Mouse (Mus musculus) mouse embryonic stem cell (cell line): ENCODE measurements at regions not wholly inside any gene's neighbourhood (a gene's known extent, or its start where the extent isn't known, plus 50 kb on each side); places are given as distances from the start of the nearest gene placed in this dataset.

Experiments used
- in situ Hi-C, 2 experiments: fragments of 300-500 bp; cut with MboI; formaldehyde crosslinking; loops; 1 replicate in 1 of 2; 3 replicates in 1 of 2; pipeline ENCODE4 v1.14.3; 2019 to 2020; ENCODE audit warnings: low sequenced_read_pairs in 2 of 2, low pct_unique_long_range_greater_than_20kb in 1 of 2, mixed read lengths in 1 of 2; ENCODE audit not compliant: unreplicated experiment in 1 of 2

DNA sequence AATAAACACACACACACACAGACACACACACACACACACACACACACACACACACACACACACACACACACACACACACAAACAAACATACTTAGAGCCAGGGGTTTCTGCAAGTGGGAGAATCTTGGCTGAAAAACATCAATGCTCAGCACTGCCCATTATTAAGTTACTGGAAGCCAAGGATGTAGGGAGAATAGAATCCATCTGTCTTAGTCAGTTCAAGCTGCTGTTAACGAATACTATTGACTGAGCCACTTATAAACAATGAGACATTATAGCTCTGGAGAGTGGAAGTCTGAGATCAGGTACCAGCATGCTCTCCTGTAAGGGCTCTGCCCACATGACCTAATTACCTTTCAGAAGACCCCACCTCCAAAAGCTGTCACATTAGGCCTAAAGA, 87.4 kb downstream of the Fam174b start:
- in situ Hi-C loops: no loop called here

DNA sequence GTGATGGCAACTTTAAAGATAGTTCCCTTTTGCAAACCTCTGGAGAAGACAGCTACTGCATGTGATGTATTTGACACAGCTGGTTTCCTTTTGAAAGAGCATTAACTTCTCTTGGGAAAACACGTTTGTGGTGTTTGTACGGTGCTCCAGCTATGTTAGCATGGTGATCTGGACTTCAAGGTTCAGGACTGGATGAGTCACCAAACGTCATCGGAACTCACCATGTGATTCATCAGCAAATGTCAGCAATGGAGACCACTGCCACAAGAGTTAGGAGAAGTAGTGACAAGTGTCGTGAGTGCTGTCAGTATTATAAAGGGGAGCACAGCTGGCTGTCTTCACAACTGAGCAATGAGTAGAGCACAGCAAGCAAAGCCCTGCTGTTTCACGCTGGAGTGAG, 90.5 kb downstream of the Fam174b start:
- in situ Hi-C loops: no loop called here

DNA sequence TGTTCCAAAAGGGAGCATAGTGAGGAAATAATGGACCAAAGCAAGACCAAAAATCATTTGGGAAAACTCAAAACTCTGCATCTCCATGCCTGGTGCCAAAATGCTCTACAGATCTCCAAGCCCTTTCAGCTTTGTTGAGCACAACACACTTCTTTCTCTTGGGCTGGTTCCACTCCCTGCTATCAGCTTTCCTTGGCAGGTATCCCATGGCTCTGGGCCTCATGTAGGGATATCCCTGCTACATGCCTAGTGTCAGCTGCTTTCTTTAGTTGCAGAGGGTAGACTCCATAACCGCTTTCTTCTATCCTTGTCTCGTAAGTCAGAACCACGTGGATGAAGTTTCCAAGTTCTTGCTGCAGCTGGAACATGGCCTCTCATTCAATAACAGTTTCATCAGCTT, 100.3 kb downstream of the Fam174b start:
- in situ Hi-C loops: no loop called here

DNA sequence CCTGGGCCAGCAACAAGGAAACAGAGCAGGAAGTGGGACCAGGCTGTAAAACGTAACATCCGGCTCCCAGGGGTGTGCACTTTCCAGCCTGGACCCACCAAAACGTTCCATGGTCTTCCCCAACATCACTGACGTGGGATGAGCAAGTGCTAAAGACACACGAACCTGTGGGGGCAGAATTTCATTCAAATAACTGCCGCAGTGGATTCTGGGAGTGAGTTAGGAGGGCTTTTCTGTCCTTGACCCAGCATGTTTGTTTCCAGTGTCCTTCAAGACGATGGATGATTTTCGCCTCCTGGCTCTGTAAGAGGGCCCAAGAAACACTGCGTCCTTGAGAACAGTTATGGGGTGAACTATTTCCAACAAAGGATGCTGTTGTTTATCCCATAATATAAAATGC, 112.1 kb downstream of the Fam174b start:
- in situ Hi-C loops: loop anchor here in 1 of 2 experiments (10.0 kb wide), 1 partner anchor 197 kb away; no protein-coding TSS in a partner anchor

DNA sequence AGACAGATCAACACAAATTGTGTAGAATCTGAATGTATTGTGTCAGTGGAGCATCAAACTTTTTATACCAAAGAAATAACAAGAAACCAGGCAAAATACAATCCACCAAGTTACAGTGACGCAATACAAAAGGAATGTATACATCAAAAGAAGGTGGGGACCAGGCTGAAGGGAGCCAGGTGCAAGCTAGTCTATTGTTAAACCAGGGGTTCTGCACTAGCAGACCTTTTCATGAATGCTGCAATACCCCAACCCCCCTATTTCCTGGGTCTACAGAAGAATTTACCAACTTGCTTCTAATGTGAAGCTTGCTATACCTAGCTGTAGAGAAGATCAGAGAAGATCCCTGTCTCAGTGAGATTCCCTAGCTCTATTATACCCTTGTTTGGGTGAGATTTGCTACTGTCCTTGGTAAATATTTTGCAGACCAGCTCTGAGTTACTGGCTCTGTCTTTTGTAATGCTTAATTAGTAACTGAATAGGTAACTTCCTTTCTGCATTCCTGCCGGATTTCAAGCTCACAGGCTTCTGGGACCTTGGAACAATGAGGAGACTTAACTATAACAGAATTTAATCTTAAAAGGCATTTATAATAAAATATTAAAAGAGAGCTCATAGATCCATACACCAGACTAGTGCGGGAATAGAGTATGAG, 113.3 kb downstream of the Fam174b start:
- in situ Hi-C loops: loop anchor here in 1 of 2 experiments (10.0 kb wide), 1 partner anchor 199 kb away; no protein-coding TSS in a partner anchor

DNA sequence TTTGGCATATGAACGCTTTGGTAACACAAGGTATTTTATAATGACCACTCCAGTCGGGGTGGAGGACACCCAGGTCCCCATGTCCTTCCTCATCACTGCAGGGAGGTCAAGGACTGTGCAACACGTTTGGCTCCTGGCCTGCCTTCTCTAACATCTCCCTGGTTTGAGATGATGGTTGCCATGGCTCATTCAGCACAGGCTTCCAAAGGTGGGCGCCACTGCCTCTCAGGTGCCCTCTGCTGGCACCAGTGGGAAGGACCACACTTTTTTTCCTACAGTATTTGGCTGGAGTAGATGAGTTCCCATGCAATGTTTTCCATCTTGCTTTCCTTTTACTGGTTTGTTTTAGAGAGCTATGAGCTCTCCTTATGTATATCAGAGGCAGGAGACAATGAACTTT, 115.4 kb downstream of the Fam174b start:
- in situ Hi-C loops: loop anchor here in 1 of 2 experiments (10.0 kb wide), 1 partner anchor 201 kb away; no protein-coding TSS in a partner anchor

DNA sequence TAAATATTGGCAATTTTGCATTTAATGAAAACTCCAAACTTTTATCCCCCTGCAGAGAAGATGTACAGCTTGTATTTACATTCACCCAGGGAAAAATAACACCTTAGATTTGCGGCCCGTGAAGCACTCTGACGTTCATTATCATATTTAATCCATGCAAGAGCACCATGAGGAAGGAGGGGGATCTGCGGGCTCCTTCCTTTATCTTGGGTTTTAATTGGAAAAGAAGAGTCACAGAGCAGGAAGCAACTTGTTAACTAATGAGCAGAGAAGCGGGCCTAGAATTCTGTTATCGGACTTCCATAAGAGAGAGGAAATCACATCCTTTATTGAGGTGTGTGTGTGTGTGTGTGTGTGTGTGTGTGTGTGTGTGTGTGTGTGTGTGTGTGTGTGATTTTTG, 116.8 kb downstream of the Fam174b start:
- in situ Hi-C loops: loop anchor here in 1 of 2 experiments (10.0 kb wide), 1 partner anchor 202 kb away; no protein-coding TSS in a partner anchor

DNA sequence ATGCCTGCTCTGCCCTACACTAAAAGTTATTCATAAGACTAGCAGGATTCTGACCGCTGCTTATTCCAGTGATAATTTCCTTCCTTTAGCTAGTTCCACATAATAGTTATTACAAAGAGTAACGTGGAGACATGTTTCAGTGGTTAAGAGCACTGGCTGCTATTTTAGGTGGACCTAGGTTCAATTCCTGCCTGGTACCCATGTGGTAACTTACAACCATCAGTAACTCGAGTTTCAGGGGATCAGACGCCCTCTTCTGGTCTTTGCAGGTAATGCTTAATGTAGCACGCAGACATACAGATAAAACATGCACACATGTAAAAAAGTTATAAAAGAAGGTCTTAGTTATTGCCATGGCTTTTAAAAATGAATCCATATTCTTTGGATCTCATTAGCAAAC, 125.0 kb downstream of the Fam174b start:
- in situ Hi-C loops: loop anchor here in 1 of 2 experiments (5.0 kb wide), 1 partner anchor 213 kb away; no protein-coding TSS in a partner anchor

DNA sequence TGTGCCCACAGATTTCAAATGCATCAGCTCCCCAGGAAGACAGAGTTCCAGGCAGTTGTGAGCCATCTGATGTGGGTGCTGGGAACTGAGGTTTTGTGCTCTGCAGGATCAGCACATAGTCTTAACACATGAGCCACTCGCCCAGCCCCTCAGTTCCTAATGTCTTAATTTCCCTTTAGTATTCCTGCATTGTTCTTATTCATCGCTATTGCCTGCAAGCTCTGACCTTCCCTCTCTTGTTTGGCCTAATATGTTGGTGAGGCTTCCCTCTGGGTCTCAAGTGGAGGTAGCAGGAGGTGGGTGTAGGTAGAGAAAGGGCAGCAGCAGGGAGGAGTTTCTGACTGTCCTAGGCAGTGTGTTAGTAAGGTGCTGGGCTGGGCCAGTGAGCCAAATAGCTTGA, 132.1 kb downstream of the Fam174b start:
- in situ Hi-C loops: no loop called here

DNA sequence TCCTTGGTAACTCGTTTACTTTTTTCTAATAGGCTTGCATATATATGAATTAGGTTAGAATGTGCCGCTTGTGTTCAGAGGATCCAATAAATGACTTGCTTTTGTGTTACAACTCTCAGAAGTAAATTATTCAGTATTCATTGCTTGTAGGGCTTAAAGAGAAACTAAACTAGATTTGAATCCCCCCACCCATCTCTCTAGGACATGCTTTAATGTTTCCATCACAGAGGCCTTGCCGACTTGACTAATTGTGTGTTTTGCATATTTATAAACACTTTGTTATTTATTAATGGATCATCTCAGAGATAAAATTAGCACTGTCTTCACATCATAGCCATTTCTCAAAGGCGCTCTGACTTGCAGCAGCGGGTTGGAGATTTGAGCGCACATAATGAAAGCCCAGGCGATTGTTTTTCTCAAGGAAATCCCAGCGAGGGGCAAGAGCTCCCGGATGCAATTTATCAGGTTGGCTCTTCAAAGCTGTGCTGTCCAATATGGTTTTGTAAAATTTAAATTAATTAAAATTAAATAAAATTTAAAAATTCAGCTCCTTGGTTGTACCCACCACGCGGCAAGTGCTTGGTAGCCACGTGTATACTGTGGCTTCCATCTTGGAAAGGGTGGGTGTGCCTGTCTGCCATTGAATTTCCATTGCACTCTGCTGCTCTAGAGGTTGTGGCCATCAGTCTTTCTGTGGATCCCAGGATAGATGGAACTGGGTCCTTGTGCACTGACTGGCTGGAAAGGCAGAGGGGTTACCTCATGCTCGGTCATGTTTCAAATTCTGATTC, 132.0 kb downstream of the St8sia2 start:
- in situ Hi-C loops: no loop called here

DNA sequence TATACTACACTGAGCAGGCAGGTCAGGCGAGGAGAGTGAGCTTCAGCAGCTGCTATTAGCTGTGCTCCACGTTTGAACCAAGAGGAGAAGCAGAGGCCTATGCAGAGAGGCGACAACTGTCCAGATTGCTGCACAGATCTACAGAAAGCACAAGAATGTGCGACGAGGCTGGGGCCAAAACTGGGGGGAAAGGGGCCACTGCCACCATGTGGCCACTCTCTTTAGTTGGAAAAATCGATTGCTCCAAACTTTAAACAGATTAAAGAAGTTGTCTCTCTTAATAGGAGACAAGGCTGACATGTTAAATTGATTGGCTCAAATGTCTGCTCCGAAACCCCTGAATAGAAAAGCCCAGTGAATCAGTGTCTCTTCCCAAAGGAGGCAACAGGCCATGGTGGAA, 127.3 kb downstream of the St8sia2 start:
- in situ Hi-C loops: no loop called here
